Mouse (Mus musculus) midbrain, embryonic 15.5 days (tissue): ENCODE results near the gene Gas2. TPM values are rescaled to one million over a fixed set of nuclear protein-coding genes. Genes with fewer than 3 reads are reported as not detected.

Experiments used
- ATAC-seq: fragments of 200-750 bp; cut with Nextera tagmentation; replicated peaks from 2 replicates; pipeline ENCODE4 v1.8.0; 2017; ENCODE audit warnings: moderate TSS enrichment
- H3K27ac ChIP-seq: fragments of 300-500 bp; sonication (generic); 2 replicates; pipeline ENCODE4 v1.5.1; 2015; ENCODE audit warnings: mild to moderate bottlenecking, inconsistent platforms
- H3K27me3 ChIP-seq: fragments of 300-500 bp; sonication (generic); replicated peaks from 2 replicates; pipeline ENCODE4 v1.6.1; 2015; ENCODE audit warnings: inconsistent platforms
- H3K36me3 ChIP-seq: fragments of 300-500 bp; sonication (generic); replicated peaks from 2 replicates; pipeline ENCODE4 v1.6.1; 2015; ENCODE audit warnings: inconsistent platforms
- H3K4me1 ChIP-seq: fragments of 300-500 bp; sonication (generic); 2 replicates; pipeline ENCODE4 v1.6.1; 2015; ENCODE audit warnings: inconsistent platforms
- H3K4me2 ChIP-seq: fragments of 300-500 bp; sonication (generic); 2 replicates; pipeline ENCODE4 v1.6.1; 2015; ENCODE audit warnings: inconsistent platforms, mild to moderate bottlenecking, moderate library complexity
- H3K4me3 ChIP-seq: fragments of 300-500 bp; sonication (generic); 2 replicates; pipeline ENCODE4 v1.5.1; 2015; ENCODE audit warnings: mild to moderate bottlenecking, inconsistent platforms
- H3K9ac ChIP-seq: fragments of 300-500 bp; sonication (generic); 2 replicates; pipeline ENCODE4 v1.6.1; 2015; ENCODE audit warnings: mild to moderate bottlenecking, inconsistent platforms
- H3K9me3 ChIP-seq: fragments of 300-500 bp; sonication (generic); 2 replicates; pipeline ENCODE4 v1.6.1; 2016; ENCODE audit warnings: inconsistent platforms
- WGBS: fragments of 180-500 bp; shearing (Covaris S2); methylation state at CpG from one replicate; pipeline ENCODE4 v1.1.7; 2015; ENCODE audit warnings: mixed read lengths; 5-methylcytosine and 5-hydroxymethylcytosine counted together
- polyA plus RNA-seq: library from polyadenylated mRNA; unstranded; fragments of >200 nt; fragmentation: Nextera tagmentation; extraction: Ambion mirVana; gene quantifications from 2 replicates; pipeline ENCODE4 v1.2.1, GENCODE M21; 2015

The Gas2 gene
- polyA plus RNA-seq, 1 experiment from 2014 or later = 17.2 TPM

- no peak overlapping the region for H3K4me3 ChIP-seq
- H3K36me3 ChIP-seq = no peaks in the 10 kb centered on the region
- ATAC-seq = no peak
- no peak overlapping the region for H3K4me2 ChIP-seq
- no peaks in the 10 kb centered on the region for H3K4me1 ChIP-seq
- no peak overlapping the region for H3K9ac ChIP-seq
- no peaks in the 10 kb centered on the region for H3K9me3 ChIP-seq
- H3K27me3 ChIP-seq = no peaks in the 10 kb centered on the region
- 90% methylated on average over 7 of the region's 7 CpGs for WGBS
- no peak overlapping the region for H3K27ac ChIP-seq
Measured at GRCm38 (mm10) chr7:51889601-51890000, 27.8 kb downstream of the Gas2 start.

- 83% methylated on average over 1 of the region's 1 CpGs for WGBS
- Histone ChIP-seq H3K4me1 (no peaks in the 10 kb centered on the region), H3K9me3 (no peaks in the 10 kb centered on the region), H3K4me2 (no peak overlapping the region), H3K4me3 (no peak overlapping the region), H3K9ac (no peak overlapping the region), H3K36me3 (no peaks in the 10 kb centered on the region), H3K27ac (no peak overlapping the region), H3K27me3 (no peaks in the 10 kb centered on the region)
- ATAC-seq = no peak
Measured at GRCm38 (mm10) chr7:51892224-51892965, 30.6 kb downstream of the Gas2 start.

GRCm38 (mm10) chr7:51893008-51893407 lies 31.2 kb downstream of the Gas2 start:
- no peak for ATAC-seq
- Histone ChIP-seq H3K4me1 (no peaks in the 10 kb centered on the region), H3K36me3 (no peaks in the 10 kb centered on the region), H3K4me2 (no peak overlapping the region), H3K9ac (no peak overlapping the region), H3K27me3 (no peaks in the 10 kb centered on the region), H3K4me3 (no peak overlapping the region), H3K27ac (no peak overlapping the region), H3K9me3 (no peaks in the 10 kb centered on the region)
- 87% methylated on average over 4 of the region's 4 CpGs for WGBS

GRCm38 (mm10) chr7:51894133-51894801 lies 32.5 kb downstream of the Gas2 start:
- Histone ChIP-seq H3K4me2 (no peak overlapping the region), H3K36me3 (no peaks in the 10 kb centered on the region), H3K9ac (no peak overlapping the region), H3K4me3 (no peak overlapping the region), H3K27me3 (no peaks in the 10 kb centered on the region), H3K27ac (no peak overlapping the region), H3K4me1 (no peaks in the 10 kb centered on the region), H3K9me3 (no peaks in the 10 kb centered on the region)
- 87% methylated on average over 4 of the region's 4 CpGs for WGBS
- ATAC-seq = no peak

GRCm38 (mm10) chr7:51894939-51895338 lies 33.1 kb downstream of the Gas2 start:
- Histone ChIP-seq H3K4me1 (no peaks in the 10 kb centered on the region), H3K4me2 (no peak overlapping the region), H3K4me3 (no peak overlapping the region), H3K36me3 (no peaks in the 10 kb centered on the region), H3K27ac (no peak overlapping the region), H3K9me3 (no peaks in the 10 kb centered on the region), H3K9ac (no peak overlapping the region), H3K27me3 (no peaks in the 10 kb centered on the region)
- ATAC-seq = no peak
- 65% methylated on average over 2 of the region's 2 CpGs for WGBS

- Histone ChIP-seq H3K4me1 (no peaks in the 10 kb centered on the region), H3K9me3 (no peaks in the 10 kb centered on the region), H3K36me3 (no peaks in the 10 kb centered on the region), H3K4me3 (no peak overlapping the region), H3K9ac (no peak overlapping the region), H3K27ac (no peak overlapping the region), H3K27me3 (no peaks in the 10 kb centered on the region), H3K4me2 (no peak overlapping the region)
- ATAC-seq = no peak
- WGBS = 66% methylated on average over 6 of the region's 6 CpGs
Measured at GRCm38 (mm10) chr7:51899066-51899465, 37.3 kb downstream of the Gas2 start.

GRCm38 (mm10) chr7:51913292-51914050 lies 51.7 kb downstream of the Gas2 start:
- ATAC-seq = no peak

GRCm38 (mm10) chr7:51914132-51914531 lies 52.3 kb downstream of the Gas2 start:
- ATAC-seq = no peak
- 89% methylated on average over 2 of the region's 2 CpGs for WGBS

More at GRCm38 (mm10) chr7:51913292-51914050, 51.7 kb downstream of the Gas2 start:
- WGBS = 95% methylated on average over 3 of the region's 3 CpGs
- Histone ChIP-seq H3K4me3 (no peak overlapping the region), H3K36me3 (no peaks in the 10 kb centered on the region), H3K4me1 (no peaks in the 10 kb centered on the region), H3K4me2 (no peak overlapping the region), H3K27ac (no peak overlapping the region), H3K9ac (no peak overlapping the region), H3K9me3 (no peaks in the 10 kb centered on the region), H3K27me3 (no peaks in the 10 kb centered on the region)

GRCm38 (mm10) chr7:51928761-51929519 lies 67.1 kb downstream of the Gas2 start:
- peak; percentile 83 for ATAC-seq
- no peak overlapping the region for H3K9ac ChIP-seq
- peak overlapping the region; percentile 78 for H3K27ac ChIP-seq
- no peaks in the 10 kb centered on the region for H3K9me3 ChIP-seq
- peaks cover 16% of the 10 kb centered on the region for H3K4me1 ChIP-seq
- whole genome bisulfite sequencing = 8% methylated on average over 10 of the region's 10 CpGs
- no peaks in the 10 kb centered on the region for H3K36me3 ChIP-seq
- H3K4me3 ChIP-seq = no peak overlapping the region
- H3K27me3 ChIP-seq = no peaks in the 10 kb centered on the region
- peak overlapping the region; percentile 21 for H3K4me2 ChIP-seq

More at GRCm38 (mm10) chr7:51914132-51914531, 52.3 kb downstream of the Gas2 start:
- Histone ChIP-seq H3K27ac (no peak overlapping the region), H3K4me2 (no peak overlapping the region), H3K9ac (no peak overlapping the region), H3K36me3 (no peaks in the 10 kb centered on the region), H3K4me3 (no peak overlapping the region), H3K27me3 (no peaks in the 10 kb centered on the region), H3K9me3 (no peaks in the 10 kb centered on the region), H3K4me1 (no peaks in the 10 kb centered on the region)

GRCm38 (mm10) chr7:51931217-51931616 lies 69.4 kb downstream of the Gas2 start:
- no peak overlapping the region for H3K4me3 ChIP-seq
- H3K27ac ChIP-seq = no peak overlapping the region
- 85% methylated on average over 4 of the region's 4 CpGs for WGBS
- ATAC-seq = no peak
- H3K9ac ChIP-seq = no peak overlapping the region
- H3K4me2 ChIP-seq = no peak overlapping the region
- H3K27me3 ChIP-seq = no peaks in the 10 kb centered on the region
- H3K36me3 ChIP-seq = no peaks in the 10 kb centered on the region
- H3K4me1 ChIP-seq = peaks cover 16% of the 10 kb centered on the region
- H3K9me3 ChIP-seq = no peaks in the 10 kb centered on the region

GRCm38 (mm10) chr7:51937337-51937736 lies 75.5 kb downstream of the Gas2 start:
- no peaks in the 10 kb centered on the region for H3K4me1 ChIP-seq
- H3K9me3 ChIP-seq = no peaks in the 10 kb centered on the region
- H3K27me3 ChIP-seq = no peaks in the 10 kb centered on the region
- WGBS = 91% methylated on average over 1 of the region's 1 CpGs
- H3K4me2 ChIP-seq = no peak overlapping the region
- H3K27ac ChIP-seq = no peak overlapping the region
- H3K9ac ChIP-seq = no peak overlapping the region
- H3K36me3 ChIP-seq = no peaks in the 10 kb centered on the region
- ATAC-seq = no peak
- H3K4me3 ChIP-seq = no peak overlapping the region

- Histone ChIP-seq H3K27me3 (no peaks in the 10 kb centered on the region), H3K4me3 (no peak overlapping the region), H3K4me1 (no peaks in the 10 kb centered on the region), H3K36me3 (no peaks in the 10 kb centered on the region), H3K9me3 (no peaks in the 10 kb centered on the region), H3K9ac (no peak overlapping the region), H3K27ac (no peak overlapping the region), H3K4me2 (no peak overlapping the region)
- ATAC-seq = no peak
- 78% methylated on average over 2 of the region's 2 CpGs for WGBS
Measured at GRCm38 (mm10) chr7:51940461-51940860, 78.6 kb downstream of the Gas2 start.
